8 mouse cellular contexts compared by ENCODE assay signal in the genomic region with DNA sequence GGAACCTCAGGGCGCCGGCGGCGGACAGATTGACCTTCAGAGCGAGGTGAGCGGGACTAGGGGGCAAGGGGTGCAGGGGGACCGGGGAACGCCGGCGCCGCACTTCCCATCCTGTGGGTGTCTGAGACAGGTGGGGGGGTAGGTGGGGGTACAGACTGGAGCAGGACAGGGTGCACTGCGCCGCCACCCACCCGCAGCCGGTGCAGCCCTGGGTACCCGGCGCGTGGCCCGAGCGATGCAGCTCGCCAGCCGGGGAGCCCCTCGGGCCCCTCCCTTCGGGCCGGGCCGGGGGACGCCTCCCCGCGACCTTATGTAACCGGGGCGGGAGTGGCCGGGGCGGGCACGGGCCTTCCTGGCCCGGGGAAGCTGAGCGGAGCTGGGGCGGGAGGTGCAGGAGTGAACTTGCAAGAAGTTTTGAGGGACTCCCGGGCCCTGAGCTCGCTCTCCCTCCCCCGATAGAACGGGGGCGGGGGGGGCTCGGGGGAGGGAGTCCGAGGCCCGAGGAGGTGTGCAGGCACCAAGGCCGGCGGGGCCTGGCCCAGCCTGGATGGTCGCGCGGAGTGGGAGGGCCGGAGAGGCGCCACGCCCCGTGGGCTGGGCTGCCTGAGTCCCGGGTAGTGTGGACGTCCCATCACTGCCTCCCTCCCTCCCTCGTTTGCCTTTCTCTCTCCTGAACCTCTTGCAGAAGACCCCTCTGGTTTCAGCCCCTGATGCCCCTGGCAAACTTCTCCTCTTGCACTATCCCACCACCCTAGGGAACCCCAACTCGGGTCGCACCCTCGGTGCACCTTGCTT. TPM values are rescaled to one million over a fixed set of nuclear protein-coding genes. Genes with fewer than 3 reads are reported as not detected.
DNase-seq lines count a peak whose midpoint lies in the region; ATAC-seq and TF ChIP-seq lines count a peak whose summit lies in the region.

No protein-coding gene starts in this region.

- peak overlapping the region; percentile 87 for H3K9ac ChIP-seq in MEL (ENCODE audit: control insufficient read depth, low read depth, low read length, poor library complexity, severe bottlenecking)
- peak overlapping the region; percentile 47 for H3K9ac ChIP-seq in hindbrain, embryonic 11.5 days (ENCODE audit: low read depth, low read length)

- TF ChIP-seq CTCF in MEL (IDR thresholded peaks at IDR 0.05 in 2 of 3, conservative IDR thresholded peaks at IDR 0.05 in 1 of 3; ENCODE audit: control insufficient read depth in 1 of 3, insufficient read depth in 1 of 3, low read depth in 2 of 3, low read length in 3 of 3, poor library complexity in 1 of 3, severe bottlenecking in 1 of 3) = no peak

- H3K4me2 ChIP-seq in hindbrain, embryonic 11.5 days (replicated peaks; ENCODE audit: low read depth, low read length) = peak overlapping the region; percentile 97

- H3K4me1 ChIP-seq in MEL (ENCODE audit: control insufficient read depth in 1 of 2, insufficient read depth in 2 of 2, low read length in 2 of 2) = peaks cover 0 to 29% of the 10 kb centered on the region in 2 experiments
- peaks cover 10% of the 10 kb centered on the region for H3K4me1 ChIP-seq in hindbrain, embryonic 11.5 days (replicated peaks; ENCODE audit: control insufficient read depth, insufficient read depth, low read length)

- peak overlapping the region; percentile 70 for H3K27ac ChIP-seq in MEL (ENCODE audit: control insufficient read depth, low read depth, low read length)
- H3K27ac ChIP-seq in hindbrain, embryonic 11.5 days (ENCODE audit: low read depth, low read length) = no peak overlapping the region

- DNase-seq in MEL (ENCODE audit: low read depth, low spot score) = peak; percentile 86
- peak; percentile 90 for DNase-seq in cerebellum, adult 9-10 months
- peak; percentile 47 to 73 for DNase-seq in frontal cortex, adult 2 months (ENCODE audit: extremely low spot score in 1 of 2, low spot score in 1 of 2)
- peak; percentile 71 for DNase-seq in hindbrain, embryonic 11.5 days (ENCODE audit: low spot score)
- DNase-seq in layer of hippocampus, postnatal 25 days (ENCODE audit: extremely low spot score in 1 of 2, low spot score in 1 of 2) = peak; percentile 54 to 55
- peak; percentile 90 for DNase-seq in lung, postnatal 14 days
- peak; percentile 89 for DNase-seq in ovary, postnatal 36 days (ENCODE audit: low spot score)
- peak; percentile 68 to 73 for DNase-seq in thymus, postnatal 36 days

- H3K27me3 ChIP-seq in MEL (ENCODE audit: control insufficient read depth in 1 of 2, insufficient read depth in 2 of 2, low read length in 2 of 2) = no peaks in the 10 kb centered on the region
- peaks cover 17% of the 10 kb centered on the region for H3K27me3 ChIP-seq in hindbrain, embryonic 11.5 days (ENCODE audit: control insufficient read depth, insufficient read depth, low read length)

- H3K9me3 ChIP-seq in MEL (replicated peaks; ENCODE audit: insufficient read depth, low read length) = no peaks in the 10 kb centered on the region
- H3K9me3 ChIP-seq in hindbrain, embryonic 11.5 days (ENCODE audit: control insufficient read depth, low read length) = no peaks in the 10 kb centered on the region

- ATAC-seq in hindbrain, embryonic 11.5 days (ENCODE audit: low FRiP score) = peak; percentile 77

- H3K4me3 ChIP-seq in MEL (ENCODE audit: control insufficient read depth in 1 of 2, insufficient read depth in 1 of 2, low read depth in 2 of 2, low read length in 2 of 2) = peak overlapping the region; percentile 83 to 91
- H3K4me3 ChIP-seq in hindbrain, embryonic 11.5 days (ENCODE audit: low read depth, low read length) = peak overlapping the region; percentile 56

- TF ChIP-seq EP300 in MEL (IDR thresholded peaks at IDR 0.05; ENCODE audit: low read depth in 1 of 2, low read length in 2 of 2) = no peak

- peaks cover 1% of the 10 kb centered on the region; the same call in 1 of the 2 replicates for H3K79me2 ChIP-seq in MEL (ENCODE audit: control insufficient read depth, insufficient read depth, low read length, poor library complexity)

- WGBS in hindbrain, embryonic 11.5 days = 0% methylated on average over 46 of the region's 60 CpGs

- TF ChIP-seq RAD21 in MEL (IDR thresholded peaks at IDR 0.05; ENCODE audit: low read depth, low read length) = no peak

- peak in 1 of 2 experiments; percentile 24; a peak in 1 of 4 replicates for TF ChIP-seq POLR2A in MEL (IDR thresholded peaks at IDR 0.05; ENCODE audit: control insufficient read depth in 1 of 2, insufficient read depth in 1 of 2, low read depth in 1 of 2, low read length in 2 of 2, poor library complexity in 1 of 2)

- H3K36me3 ChIP-seq in MEL (ENCODE audit: control insufficient read depth in 1 of 2, insufficient read depth in 2 of 2, low read length in 2 of 2) = peaks cover 0 to 15% of the 10 kb centered on the region in 2 experiments; a peak in 2 of 4 replicates
- H3K36me3 ChIP-seq in hindbrain, embryonic 11.5 days (ENCODE audit: control insufficient read depth, insufficient read depth, low read length) = no peaks in the 10 kb centered on the region

TF ChIP-seq in MEL, 35 proteins besides CTCF, POLR2A, EP300 and RAD21:
- TF ChIP-seq ZMIZ1 (IDR thresholded peaks at IDR 0.05; ENCODE audit: low read depth, low read length) (no peak), MXI1 (IDR thresholded peaks at IDR 0.05; ENCODE audit: low read depth, low read length) (peak; percentile 20; the same call in 1 of the 2 replicates), HCFC1 (IDR thresholded peaks at IDR 0.05; ENCODE audit: low read depth, low read length) (peak; percentile 61), TBP (IDR thresholded peaks at IDR 0.05; ENCODE audit: low read depth, low read length) (0 out of 2 replicates have a peak, but pooled peaks have one; percentile 14), MYC (IDR thresholded peaks at IDR 0.05; ENCODE audit: low read depth, low read length) (no peak), MAZ (IDR thresholded peaks at IDR 0.05; ENCODE audit: low read depth, low read length) (peak; percentile 60; the same call in 1 of the 2 replicates), NELFE (IDR thresholded peaks at IDR 0.05; ENCODE audit: low read depth, low read length) (peak; percentile 9; the same call in 1 of the 2 replicates)

RNA-seq across cellular contexts. Expression of gene Tfeb, which starts 0.6 kb away (rescaled TPM):
- total RNA-seq in MEL (2012; rRNA removed) = 14.7 and 16.4 TPM in 2 replicates
- polyA plus RNA-seq in MEL (2012; ENCODE audit: insufficient read depth in 1 of 2, insufficient read length in 2 of 2, low read depth in 1 of 2, low replicate concordance in 2 of 2, missing spikeins in 1 of 2) = 10 to 100 TPM in 1 of 2 experiments, not detected in 1; 22.8 TPM
- 9.5 and 9.9 TPM in 2 replicates for polyA plus RNA-seq in frontal cortex, adult 2 months (2012; rRNA removed)
- polyA plus RNA-seq in hindbrain, embryonic 11.5 days (2014; fragmentation: Nextera tagmentation; extraction: Ambion mirVana) = 2.5 TPM in 2 replicates
- total RNA-seq in layer of hippocampus, postnatal 25 days (2021) = 10 to 100 TPM; 11.8 to 17.4 TPM

RNA-seq across cellular contexts. Expression of gene Pgc, which starts 10.8 kb away (rescaled TPM):
- total RNA-seq in MEL (2012; rRNA removed) = not detected in 2 replicates
- not detected for polyA plus RNA-seq in MEL (2012; ENCODE audit: insufficient read depth in 1 of 2, insufficient read length in 2 of 2, low read depth in 1 of 2, low replicate concordance in 2 of 2, missing spikeins in 1 of 2)
- not detected in 2 replicates for polyA plus RNA-seq in frontal cortex, adult 2 months (2012; rRNA removed)
- polyA plus RNA-seq in hindbrain, embryonic 11.5 days (2014; fragmentation: Nextera tagmentation; extraction: Ambion mirVana) = not detected in 2 replicates
- not detected for total RNA-seq in layer of hippocampus, postnatal 25 days (2021)

RNA-seq across cellular contexts. Expression of gene Prickle4, which starts 42.9 kb away (rescaled TPM):
- total RNA-seq in MEL (2012; rRNA removed) = 0.23 TPM in 1 of 2 replicates, not detected in the other
- 1 to 10 TPM in 1 of 2 experiments, not detected in 1; 4.3 TPM for polyA plus RNA-seq in MEL (2012; ENCODE audit: insufficient read depth in 1 of 2, insufficient read length in 2 of 2, low read depth in 1 of 2, low replicate concordance in 2 of 2, missing spikeins in 1 of 2)
- 1.0 TPM in 1 of 2 replicates, not detected in the other for polyA plus RNA-seq in frontal cortex, adult 2 months (2012; rRNA removed)
- 0.32 and 1.8 TPM in 2 replicates for polyA plus RNA-seq in hindbrain, embryonic 11.5 days (2014; fragmentation: Nextera tagmentation; extraction: Ambion mirVana)
- 1 to 10 TPM; 1.5 to 5.3 TPM for total RNA-seq in layer of hippocampus, postnatal 25 days (2021)

RNA-seq across cellular contexts. Expression of gene Gm21981, which starts 43.2 kb away (rescaled TPM):
- 0.56 and 0.81 TPM in 2 replicates for total RNA-seq in MEL (2012; rRNA removed)
- polyA plus RNA-seq in MEL (2012; ENCODE audit: insufficient read depth in 1 of 2, insufficient read length in 2 of 2, low read depth in 1 of 2, low replicate concordance in 2 of 2, missing spikeins in 1 of 2) = under 1 TPM in 1 of 2 experiments, not detected in 1; 0.71 TPM
- 4.3 and 6.6 TPM in 2 replicates for polyA plus RNA-seq in frontal cortex, adult 2 months (2012; rRNA removed)
- polyA plus RNA-seq in hindbrain, embryonic 11.5 days (2014; fragmentation: Nextera tagmentation; extraction: Ambion mirVana) = 1.4 and 2.1 TPM in 2 replicates
- total RNA-seq in layer of hippocampus, postnatal 25 days (2021) = 1 to 10 TPM; 2.9 to 4.5 TPM

RNA-seq across cellular contexts. Expression of gene Frs3, which starts 48.6 kb away (rescaled TPM):
- total RNA-seq in MEL (2012; rRNA removed) = 1.5 and 2.7 TPM in 2 replicates
- 1 to 10 TPM in 1 of 2 experiments, not detected in 1; 4.4 TPM for polyA plus RNA-seq in MEL (2012; ENCODE audit: insufficient read depth in 1 of 2, insufficient read length in 2 of 2, low read depth in 1 of 2, low replicate concordance in 2 of 2, missing spikeins in 1 of 2)
- 39.1 and 39.9 TPM in 2 replicates for polyA plus RNA-seq in frontal cortex, adult 2 months (2012; rRNA removed)
- polyA plus RNA-seq in hindbrain, embryonic 11.5 days (2014; fragmentation: Nextera tagmentation; extraction: Ambion mirVana) = 7.9 and 8.6 TPM in 2 replicates
- total RNA-seq in layer of hippocampus, postnatal 25 days (2021) = 10 to 100 TPM; 19.8 to 27.7 TPM
